Mouse (Mus musculus) myocyte (in vitro differentiated cells): ENCODE results near the gene Ppp6r1.

Experiments
- CEBPB ChIP-seq: IDR thresholded peaks from 2 replicates; pipeline ENCODE4 v1.6.1; 2011; ENCODE audit warnings: mild to moderate bottlenecking, moderate library complexity; ENCODE audit not compliant: poor library complexity, insufficient read depth, severe bottlenecking
- USF1 ChIP-seq: IDR thresholded peaks from one replicate; pipeline ENCODE4 v1.6.1; 2011; ENCODE audit warnings: low read depth, mild to moderate bottlenecking, control low read depth, moderate library complexity

- TF ChIP-seq USF1 (no peak), CEBPB (no peak)
Measured at GRCm38 (mm10) chr7:4629586-4629985, 29.2 kb downstream of the Ppp6r1 start.
